Mouse (Mus musculus): ENCODE measurements around the gene Olfr772.
"Not testable (repeated sequence)": the region's sequence is repeated elsewhere in the genome, so short reads cannot be mapped to it uniquely, and the experiment has no call there.

Gene Olfr772

GRCm38 (mm10) chr10:129177821-129178220 lies at the start of gene Olfr772:
Olfr772 (minus strand) TSS chr10:129177921.
- not testable (repeated sequence) for DNase-seq (ENCODE audit: low spot score in 2 of 2)

- not testable (repeated sequence) for DNase-seq (ENCODE audit: low spot score in 2 of 2)
Measured at GRCm38 (mm10) chr10:129187319-129187718, 9.6 kb upstream of the Olfr772 start, which contains the start of gene Olfr773. Olfr773 (minus strand) TSS chr10:129187419.

GRCm38 (mm10) chr10:129164651-129165050 lies 13.1 kb downstream of the Olfr772 start, which contains the start of gene Olfr771:
Olfr771 (minus strand) TSS chr10:129164751.
- no peak for DNase-seq (ENCODE audit: low spot score in 2 of 2)

GRCm38 (mm10) chr10:129138898-129139297 lies 38.8 kb downstream of the Olfr772 start, which contains the start of gene Olfr770:
Olfr770 (minus strand) TSS chr10:129138998.
- no peak for DNase-seq (ENCODE audit: low spot score in 2 of 2)
